Mouse (Mus musculus) heart, postnatal 14 days (tissue): ENCODE results near the gene Acot2. TPM values are rescaled to one million over a fixed set of nuclear protein-coding genes. Genes with fewer than 3 reads are reported as not detected.
"Not testable (repeated sequence)": the region's sequence is repeated elsewhere in the genome, so short reads cannot be mapped to it uniquely, and the experiment has no call there.

Experiments
- DNase-seq, 2 experiments: peaks; one replicate each; pipeline ENCODE4 v3.0.0; 2021 to 2022
- intact Hi-C: fragments of 180-260 bp; cut with DNase I; formaldehyde crosslinking; loops from one replicate; pipeline ENCODE4 v1.15.1; 2025
- long read RNA-seq, 2 experiments: library from polyadenylated mRNA; stranded (forward); transcript quantifications; one replicate each; pipeline ENCODE4 v2.0.0; 2021
- total RNA-seq, 2 experiments: library from RNA; stranded (reverse); gene quantifications; 2 replicates each; pipeline ENCODE4 v1.2.3; 2021

Acot2 gene
- 100 to 1,000 TPM; 146 to 155 TPM for total RNA-seq
- long read RNA-seq, experiment 1, transcript Acot2-201 (3 exons, 2,196 nt) = major isoform, 147 of 153 reads
- long read RNA-seq, experiment 1, partial matches to known transcripts = 6 of 153 reads
- long read RNA-seq, experiment 1, other reads (novel, unspliced or antisense) = 0 of 153 reads
- long read RNA-seq, experiment 2, transcript Acot2-201 (3 exons, 2,196 nt) = major isoform, 155 of 160 reads
- long read RNA-seq, experiment 2, partial matches to known transcripts = 1 of 160 reads
- long read RNA-seq, experiment 2, other reads (novel, unspliced or antisense) = 4 of 160 reads

DNA sequence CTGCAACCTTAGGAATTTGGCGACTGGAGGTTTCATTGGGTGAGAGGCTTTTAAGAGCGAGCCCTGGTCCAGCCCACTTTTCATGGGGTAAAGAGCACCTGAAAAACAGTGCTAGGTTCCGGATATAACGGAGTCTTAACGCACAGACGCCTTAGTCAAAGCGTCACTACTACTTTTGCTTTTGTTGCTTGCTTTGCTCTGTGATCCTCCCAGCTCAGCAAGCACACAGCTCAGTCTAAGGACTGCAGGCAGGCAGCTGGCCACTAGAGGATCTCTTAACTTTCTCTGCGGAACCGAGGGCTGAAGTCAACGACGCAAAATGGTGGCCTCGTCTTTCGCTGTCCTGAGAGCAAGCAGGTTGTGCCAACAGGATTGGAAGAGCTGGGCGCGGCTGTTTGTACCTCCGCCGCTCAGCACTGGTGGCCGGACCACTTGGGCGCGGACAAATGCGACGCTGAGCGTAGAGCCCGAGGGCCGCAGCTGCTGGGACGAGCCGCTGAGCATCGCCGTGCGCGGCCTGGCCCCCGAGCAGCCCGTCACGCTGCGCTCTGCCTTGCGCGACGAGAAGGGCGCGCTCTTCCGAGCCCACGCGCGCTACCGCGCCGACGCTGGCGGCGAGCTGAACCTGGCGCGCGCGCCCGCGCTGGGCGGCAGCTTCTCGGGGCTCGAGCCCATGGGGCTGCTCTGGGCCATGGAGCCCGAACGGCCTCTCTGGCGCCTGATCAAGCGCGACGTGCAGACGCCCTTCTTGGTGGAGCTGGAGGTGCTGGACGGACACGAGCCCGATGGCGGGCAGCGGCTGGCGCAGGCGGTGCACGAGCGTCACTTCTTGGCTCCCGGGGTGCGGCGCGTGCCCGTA lies at the start of gene Acot2:
Gene Acot2, plus strand, starts transcription at position 279 of the 859 bp plus-strand sequence.
- peak; percentile 81 to 82 for DNase-seq
- intact Hi-C loops = no loop called here

DNA sequence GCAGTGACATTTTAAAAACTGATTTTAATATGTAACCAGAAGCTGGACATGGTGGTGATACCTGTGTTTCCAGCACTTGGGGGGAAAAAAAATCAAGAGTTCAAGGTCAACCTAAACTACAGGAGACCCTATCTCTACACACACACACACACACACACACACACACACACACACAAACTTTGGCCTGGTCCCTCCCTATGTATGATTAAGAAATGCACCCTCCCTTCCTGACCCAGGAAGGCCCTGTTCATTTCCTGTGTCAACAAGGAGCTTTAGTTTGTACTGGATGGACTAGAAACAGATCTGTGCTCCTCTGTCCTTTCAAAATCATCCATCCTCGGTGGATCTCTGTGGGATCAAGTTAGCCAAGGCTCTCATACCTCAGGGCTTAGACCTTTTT lies 49.1 kb upstream of the Acot2 start:
- DNase-seq = not testable (repeated sequence)
- intact Hi-C loops = loop anchor here (5.0 kb wide), 1 partner anchor 226 kb away; no protein-coding TSS in a partner anchor

DNA sequence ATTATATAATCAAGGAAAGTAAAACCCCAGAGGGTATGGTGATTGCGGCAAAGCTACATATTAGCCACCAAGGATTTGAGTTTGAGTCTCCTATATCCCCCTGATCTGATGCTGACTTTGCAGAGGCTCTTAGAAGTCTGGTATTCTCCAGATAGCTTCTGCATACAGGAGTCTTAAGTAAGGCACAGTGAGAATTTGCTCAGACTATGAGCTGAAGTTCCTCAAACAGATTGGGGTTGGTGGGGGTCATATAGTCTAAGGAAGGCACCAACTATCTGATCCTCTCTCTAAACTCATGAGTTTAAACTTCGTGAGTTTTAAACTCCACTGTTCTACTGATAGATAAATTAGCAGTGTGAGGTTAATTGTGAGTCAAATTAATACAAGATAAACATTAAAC lies 48.3 kb upstream of the Acot2 start:
- intact Hi-C loops = loop anchor here (5.0 kb wide), 1 partner anchor 227 kb away; no protein-coding TSS in a partner anchor
- DNase-seq = no peak

DNA sequence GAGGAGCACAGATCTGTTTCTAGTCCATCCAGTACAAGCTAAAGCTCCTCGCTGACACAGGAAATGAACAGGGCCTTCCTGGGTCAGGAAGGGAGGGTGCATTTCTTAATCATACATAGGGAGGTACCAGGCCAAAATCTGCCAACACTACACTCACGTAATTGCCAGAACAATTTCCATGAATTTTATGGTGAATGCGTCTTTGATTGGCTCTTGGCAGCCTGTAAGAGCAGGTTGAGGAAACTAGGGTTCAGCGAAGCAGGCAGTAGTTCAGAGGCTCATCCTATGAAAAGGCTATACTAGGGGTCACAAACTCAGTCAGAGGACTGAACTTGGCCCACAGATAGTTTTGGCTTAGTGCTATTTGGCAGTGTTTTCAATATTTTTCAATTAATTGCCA lies 47.6 kb upstream of the Acot2 start:
- intact Hi-C loops = no loop called here
- DNase-seq = no peak

DNA sequence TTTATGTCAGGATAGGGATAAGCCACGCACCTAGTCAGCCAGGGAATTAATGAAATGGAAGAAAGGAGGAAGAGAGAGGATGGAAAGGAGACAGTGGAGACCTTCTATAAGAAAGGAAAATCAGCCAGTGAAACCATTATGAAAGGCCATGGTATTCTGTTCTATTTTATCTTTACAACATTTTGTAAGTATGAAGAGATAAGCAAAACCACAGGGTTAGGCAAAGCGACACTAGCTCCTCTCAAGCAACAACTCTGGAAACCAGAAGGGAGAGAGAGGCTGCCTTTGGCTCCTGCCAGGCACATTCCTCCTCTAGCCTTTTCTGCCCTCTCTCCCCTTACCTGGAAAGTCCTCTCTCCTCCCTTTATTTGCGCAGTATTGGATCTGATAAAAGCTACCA lies 45.7 kb upstream of the Acot2 start:
- intact Hi-C loops = no loop called here

DNA sequence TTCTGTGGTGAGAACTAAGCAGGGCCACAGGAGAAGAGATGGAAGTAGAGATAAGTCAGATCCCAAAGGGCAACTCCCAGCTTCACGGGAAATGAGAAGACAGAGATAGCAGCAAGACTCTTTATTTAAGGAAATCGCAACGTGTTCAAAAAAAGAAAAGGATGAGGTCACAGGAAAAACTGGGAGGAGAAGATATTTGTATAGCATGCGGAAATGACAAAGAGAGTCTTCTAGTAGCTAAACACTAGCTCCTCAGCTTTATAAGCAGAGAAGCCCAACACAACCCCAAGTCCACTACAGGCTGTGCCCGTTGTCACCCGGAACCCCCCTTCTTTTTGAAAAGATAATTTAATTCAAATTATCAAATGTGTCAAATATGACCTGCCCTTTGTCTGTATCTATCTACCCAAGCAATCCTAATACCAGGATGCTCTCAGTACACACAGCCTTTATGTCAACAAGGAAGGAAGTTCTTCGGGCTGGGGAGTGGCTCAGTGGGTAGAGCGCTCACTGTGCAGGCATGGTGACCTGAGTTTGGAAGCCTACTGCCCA lies 40.3 kb upstream of the Acot2 start:
- no peak for DNase-seq

More for the DNA sequence above, 45.7 kb upstream of the Acot2 start:
- DNase-seq = no peak

DNA sequence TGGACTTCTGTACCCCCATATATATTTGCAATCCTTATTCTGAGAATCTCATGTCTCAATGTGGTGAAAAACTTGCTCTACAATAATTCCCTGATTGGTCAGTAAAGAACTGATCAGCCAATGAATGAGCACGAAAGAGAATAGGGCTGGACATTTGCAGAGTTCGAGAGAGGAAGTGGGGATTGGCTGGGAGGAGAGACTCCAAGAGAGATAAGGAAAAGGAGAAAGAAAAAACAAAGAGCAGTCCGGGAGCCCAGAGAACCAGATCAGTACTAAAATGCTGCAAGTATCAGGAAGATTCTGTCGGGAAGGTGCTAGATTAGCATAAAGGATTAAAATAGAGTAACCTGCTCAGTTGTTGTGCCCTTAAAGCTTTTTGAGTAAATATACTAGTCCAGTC lies 38.6 kb upstream of the Acot2 start:
- DNase-seq = no peak
- intact Hi-C loops = no loop called here

More for the DNA sequence above, 40.3 kb upstream of the Acot2 start:
- intact Hi-C loops = no loop called here

DNA sequence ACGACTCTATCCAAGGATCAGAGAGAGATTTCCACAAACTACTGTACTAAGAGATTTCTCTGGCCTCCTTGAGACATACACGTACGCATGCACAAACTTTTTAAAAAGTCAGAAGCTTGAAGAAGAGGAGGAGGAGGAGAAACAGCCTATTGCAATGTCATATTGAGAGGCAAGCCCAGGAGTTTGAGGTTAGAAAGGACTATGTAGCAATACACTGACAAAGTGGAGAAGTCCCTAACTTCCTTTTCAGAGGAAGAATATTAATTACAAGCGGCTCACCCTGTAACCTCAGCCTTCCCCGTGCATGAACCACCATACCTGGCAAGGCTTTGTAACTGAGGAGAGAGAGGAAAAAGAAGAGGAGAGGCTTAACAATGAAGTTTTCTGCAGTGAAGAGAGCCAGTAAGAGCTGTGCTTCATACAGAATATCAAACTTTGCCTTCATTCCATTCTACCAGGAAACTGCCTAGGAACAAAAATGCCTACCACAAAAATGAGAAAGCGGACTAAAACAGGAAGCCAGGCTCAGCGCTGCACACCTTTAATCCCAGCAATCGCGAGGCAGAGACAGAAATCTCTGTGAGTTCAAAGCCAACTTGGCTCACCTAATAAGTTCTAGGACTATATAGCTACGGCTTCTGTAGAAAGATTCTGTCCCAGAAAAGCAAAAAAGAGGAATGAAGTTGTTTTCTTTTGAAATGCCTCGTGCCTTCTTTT lies 37.7 kb upstream of the Acot2 start:
- DNase-seq = no peak
- intact Hi-C loops = loop anchor here (2.0 kb wide), 1 partner anchor 29 kb away; the partner anchor contains the start of gene Numb

DNA sequence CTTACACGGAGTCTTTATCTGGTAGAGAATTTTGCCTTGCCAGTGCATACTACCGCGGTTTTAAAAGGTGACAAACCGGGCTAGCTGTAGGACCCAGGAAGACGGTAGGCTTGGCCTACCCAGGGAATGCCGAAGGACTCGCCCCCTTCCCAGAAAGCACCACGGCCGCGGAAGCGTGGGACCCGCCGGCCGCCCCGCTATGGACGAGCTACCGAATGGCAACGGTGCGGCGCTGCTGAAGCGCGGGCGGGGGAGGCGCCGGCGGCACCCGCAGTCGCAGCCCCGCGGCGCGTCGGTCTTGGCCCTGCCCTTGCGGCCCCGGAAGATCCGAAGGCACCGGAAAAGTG lies 37.2 kb upstream of the Acot2 start, which contains the start of gene Riox1:
Gene Riox1, plus strand, starts transcription at position 116 of the 347 bp plus-strand sequence.
- peak; percentile 85 to 86 for DNase-seq
- intact Hi-C loops = loop anchor here (2.0 kb wide), 1 partner anchor 30 kb away; the partner anchor contains the start of gene Numb

DNA sequence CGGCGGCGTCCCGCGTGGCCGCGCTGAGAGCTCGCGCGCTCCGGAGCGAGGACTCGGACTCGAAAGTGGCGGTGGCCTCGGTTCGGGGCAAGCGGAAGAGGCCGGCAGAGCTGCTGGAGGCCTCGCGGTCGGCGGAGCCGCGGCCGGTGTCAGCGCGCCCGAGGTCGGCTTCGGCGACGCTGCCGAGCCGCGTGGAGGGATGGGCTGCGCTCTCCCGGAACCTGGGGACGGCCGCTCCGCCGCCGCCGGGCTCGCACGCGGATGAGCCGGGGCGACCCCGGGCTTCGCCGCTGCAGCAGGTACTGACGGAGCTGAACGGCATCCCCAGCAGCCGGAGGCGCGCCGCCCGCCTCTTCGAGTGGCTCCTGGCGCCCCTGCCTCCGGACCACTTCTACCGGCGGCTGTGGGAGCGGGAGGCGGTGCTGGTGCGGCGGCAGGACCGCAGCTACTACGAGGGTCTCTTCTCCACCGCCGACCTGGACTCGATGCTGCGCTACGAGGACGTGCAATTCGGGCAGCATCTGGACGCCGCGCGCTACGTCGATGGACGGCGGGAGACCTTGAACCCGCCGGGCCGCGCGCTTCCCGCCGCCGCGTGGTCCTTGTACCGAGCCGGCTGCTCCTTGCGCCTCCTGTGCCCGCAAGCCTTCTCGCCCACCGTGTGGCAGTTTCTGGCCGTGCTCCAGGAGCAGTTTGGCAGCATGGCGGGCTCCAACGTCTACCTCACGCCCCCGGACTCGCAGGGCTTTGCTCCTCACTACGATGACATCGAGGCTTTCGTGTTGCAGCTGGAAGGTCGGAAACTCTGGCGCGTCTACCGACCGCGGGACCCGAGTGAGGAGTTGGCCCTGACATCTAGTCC lies 36.6 kb upstream of the Acot2 start:
- intact Hi-C loops = loop anchor here (2.0 kb wide), 1 partner anchor 30 kb away; the partner anchor contains the start of gene Numb
- DNase-seq = peak; percentile 33 to 39

DNA sequence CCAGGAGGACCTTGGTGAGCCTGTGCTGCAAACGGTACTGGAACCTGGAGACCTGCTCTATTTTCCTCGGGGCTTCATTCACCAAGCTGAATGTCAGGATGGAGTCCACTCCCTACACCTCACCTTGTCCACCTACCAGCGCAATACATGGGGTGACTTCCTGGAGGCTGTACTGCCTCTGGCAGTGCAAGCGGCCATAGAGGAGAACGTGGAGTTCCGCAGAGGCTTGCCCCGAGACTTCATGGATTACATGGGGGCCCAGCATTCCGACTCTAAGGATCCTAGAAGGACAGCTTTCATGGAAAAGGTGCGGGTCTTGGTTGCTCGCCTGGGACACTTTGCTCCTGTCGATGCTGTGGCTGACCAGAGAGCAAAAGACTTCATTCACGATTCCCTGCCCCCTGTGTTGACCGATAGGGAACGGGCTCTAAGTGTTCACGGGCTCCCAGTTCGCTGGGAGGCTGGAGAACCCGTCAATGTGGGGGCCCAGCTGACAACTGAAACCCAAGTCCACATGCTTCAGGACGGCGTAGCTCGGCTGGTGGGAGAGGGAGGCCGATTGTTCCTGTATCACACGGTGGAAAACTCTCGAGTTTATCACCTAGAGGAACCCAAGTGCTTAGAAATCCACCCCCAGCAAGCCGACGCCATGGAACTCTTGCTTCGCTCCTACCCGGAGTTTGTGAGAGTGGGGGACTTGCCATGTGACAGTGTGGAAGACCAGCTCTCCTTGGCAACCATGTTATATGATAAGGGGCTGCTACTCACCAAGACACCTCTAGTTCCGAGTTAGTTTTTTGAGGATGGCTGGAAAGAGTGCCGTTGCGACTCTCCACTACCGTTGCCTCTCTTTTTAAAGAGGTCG lies 35.7 kb upstream of the Acot2 start:
- no peak for DNase-seq
- intact Hi-C loops = loop anchor here (2.0 kb wide), 1 partner anchor 31 kb away; the partner anchor contains the start of gene Numb

DNA sequence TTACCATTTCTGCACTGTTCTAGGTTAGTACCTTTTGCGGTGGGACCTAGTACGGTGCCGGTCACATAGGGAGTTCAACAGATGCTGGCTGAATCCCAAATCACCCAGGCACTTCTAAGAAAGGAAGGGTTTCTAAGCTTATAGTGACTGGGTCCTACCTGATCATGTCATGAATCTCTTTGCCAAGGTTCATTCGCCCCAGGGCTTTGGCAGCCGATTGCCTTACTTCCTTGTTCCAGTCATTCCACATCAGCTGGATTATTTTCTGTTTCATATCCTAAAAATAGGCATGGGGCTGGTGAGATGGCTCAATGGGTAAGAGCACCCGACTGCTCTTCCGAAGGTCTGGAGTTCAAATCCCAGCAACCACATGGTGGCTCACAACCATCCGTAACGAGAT lies 29.4 kb upstream of the Acot2 start:
- intact Hi-C loops = no loop called here
- no peak for DNase-seq

DNA sequence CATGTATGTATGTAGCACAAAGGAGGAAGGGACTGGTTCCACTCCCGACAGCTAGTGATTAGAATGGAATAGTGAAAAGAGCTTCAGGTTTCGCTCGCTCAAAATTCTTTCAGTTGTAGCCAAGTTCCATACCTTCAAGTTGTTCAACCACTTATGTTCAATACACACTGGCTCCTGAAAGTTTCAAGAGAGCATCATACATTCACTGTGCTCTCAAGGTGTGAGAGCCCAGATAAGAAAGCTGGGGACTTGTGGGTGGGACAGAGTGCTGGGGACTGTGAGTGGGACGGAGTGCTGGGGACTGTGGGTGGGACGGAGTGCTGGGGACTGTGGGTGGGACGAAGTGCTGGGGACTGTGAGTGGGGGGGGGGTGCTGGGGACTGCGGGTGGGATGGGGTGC lies 22.4 kb upstream of the Acot2 start:
- intact Hi-C loops = no loop called here
- DNase-seq = no peak

DNA sequence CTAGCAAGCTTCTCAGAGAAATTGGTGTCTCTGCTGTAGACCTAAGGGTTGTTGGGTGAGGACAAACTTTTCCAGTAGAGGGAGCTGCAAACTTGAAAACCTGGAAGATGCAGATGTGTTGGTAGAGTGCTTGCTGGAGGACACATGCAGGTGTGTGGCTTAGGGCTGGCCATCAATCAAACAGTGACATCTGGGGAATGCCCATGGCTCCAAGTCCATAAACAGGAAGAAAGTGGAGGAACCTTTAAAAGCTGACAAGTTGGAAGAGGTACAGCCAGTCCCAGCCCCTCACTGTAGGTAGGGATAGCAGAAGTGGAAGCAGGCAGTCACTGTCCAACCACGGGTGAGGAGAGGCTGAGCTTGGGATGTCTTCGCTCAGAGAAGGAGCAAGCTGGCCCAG lies 15.5 kb upstream of the Acot2 start:
- peak; percentile 31 to 60 for DNase-seq
- intact Hi-C loops = loop anchor here (1.0 to 10.0 kb wide), 2 partner anchors 59 to 273 kb away; no protein-coding TSS in a partner anchor

DNA sequence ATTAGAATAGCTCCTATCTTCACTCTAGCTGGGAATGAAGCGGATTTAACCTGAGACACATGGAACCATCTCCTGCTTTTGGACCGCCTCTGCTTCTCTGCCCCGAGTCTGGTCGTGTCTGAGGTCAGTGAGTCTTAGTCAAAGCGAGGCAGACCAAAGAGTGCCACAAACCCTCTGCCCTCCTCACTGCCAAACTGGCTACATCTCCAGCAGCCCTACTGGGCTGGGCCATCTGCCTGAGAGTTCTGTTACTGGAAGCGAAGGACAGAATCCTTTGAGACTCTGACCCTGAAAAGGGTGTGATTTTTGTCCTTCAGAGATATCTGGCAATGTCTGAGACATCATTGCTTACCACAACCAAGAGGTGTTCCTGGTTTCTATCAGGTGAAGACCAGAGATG lies 8.8 kb upstream of the Acot2 start:
- DNase-seq = no peak
- intact Hi-C loops = loop anchor here (10.0 kb wide), 1 partner anchor 266 kb away; no protein-coding TSS in a partner anchor

DNA sequence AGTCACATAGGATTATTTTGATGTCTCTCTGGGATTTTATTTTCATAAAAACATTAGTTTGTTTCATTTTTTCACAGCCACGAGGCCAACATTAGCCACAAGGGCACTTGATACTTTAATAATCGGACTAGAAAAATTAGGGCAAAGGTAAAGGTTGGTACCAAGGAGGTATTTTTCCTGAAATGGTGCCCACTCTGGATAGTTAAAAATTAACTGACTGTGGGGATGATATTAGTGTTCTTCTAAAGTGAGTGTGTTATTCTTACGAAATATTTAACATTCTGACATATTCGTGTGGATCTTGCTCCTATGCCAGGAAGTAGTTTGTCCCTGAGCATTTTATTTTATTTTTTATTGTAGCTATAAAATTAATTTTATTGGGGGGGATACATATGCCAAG lies 6.0 kb upstream of the Acot2 start:
- intact Hi-C loops = no loop called here
- no peak for DNase-seq

DNA sequence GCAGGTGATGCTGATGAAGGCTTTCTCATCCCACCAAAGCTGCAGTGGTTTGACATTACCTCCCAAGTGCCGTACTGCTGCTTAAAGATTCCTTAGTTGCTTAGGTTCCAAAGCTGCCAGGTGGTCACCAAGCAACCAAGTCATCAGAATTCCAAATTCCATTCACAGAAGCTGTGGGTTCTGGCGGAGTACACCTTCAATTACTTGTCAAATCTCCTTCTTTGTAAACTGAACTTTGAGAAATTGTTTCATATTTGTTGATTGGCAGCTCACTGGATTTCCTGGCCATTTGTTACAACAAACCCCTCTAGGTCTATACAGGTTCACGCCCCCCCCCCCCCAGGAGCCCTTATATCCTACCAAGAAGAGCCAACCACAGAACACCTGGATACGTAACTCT lies 2.9 kb upstream of the Acot2 start, which contains the start of gene Heatr4:
Gene Heatr4, minus strand, starts transcription at position 101 of the 400 bp plus-strand sequence.
- intact Hi-C loops = no loop called here
- no peak for DNase-seq

DNA sequence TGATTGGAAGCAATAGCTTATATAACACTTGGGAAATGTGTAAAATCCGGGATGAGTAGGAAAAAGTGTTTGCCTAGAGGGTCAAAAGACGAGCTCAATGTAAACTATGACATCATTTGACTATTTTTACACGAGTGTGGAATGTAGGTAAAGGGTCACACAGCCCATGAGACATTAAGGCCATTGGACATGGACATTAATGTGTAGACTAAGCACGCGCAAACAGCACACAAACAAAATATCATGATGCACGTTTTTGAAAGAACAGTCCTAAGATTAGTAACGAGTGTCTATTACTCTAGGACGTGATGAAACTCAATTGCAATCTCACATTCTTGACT lies 449 bp upstream of the Acot2 start:
- DNase-seq = no peak
- intact Hi-C loops = no loop called here
